Mouse (Mus musculus): ENCODE data around the gene Nceh1.

The Nceh1 gene

GRCm38 (mm10) chr3:27322591-27322990 is 139.8 kb downstream of the Nceh1 start:
- no peak for DNase-seq (ENCODE audit: low spot score)

- no peak for DNase-seq (ENCODE audit: low spot score)
These were observed 140.8 kb downstream of the Nceh1 start for GRCm38 (mm10) chr3:27323551-27323950.

- DNase-seq (ENCODE audit: low spot score): no peak
These were observed 143.9 kb downstream of the Nceh1 start for GRCm38 (mm10) chr3:27326633-27327191.

- DNase-seq (ENCODE audit: low spot score): no peak
These were observed 147.9 kb downstream of the Nceh1 start for GRCm38 (mm10) chr3:27330706-27331105.
